Mouse (Mus musculus): ENCODE data around the gene Lsm12. TPM values are rescaled to one million over a fixed set of nuclear protein-coding genes. Genes with fewer than 3 reads are reported as not detected.

Lsm12 gene
- polyA plus RNA-seq, 1 experiment from 2014 or later, result 112 TPM

DNA sequence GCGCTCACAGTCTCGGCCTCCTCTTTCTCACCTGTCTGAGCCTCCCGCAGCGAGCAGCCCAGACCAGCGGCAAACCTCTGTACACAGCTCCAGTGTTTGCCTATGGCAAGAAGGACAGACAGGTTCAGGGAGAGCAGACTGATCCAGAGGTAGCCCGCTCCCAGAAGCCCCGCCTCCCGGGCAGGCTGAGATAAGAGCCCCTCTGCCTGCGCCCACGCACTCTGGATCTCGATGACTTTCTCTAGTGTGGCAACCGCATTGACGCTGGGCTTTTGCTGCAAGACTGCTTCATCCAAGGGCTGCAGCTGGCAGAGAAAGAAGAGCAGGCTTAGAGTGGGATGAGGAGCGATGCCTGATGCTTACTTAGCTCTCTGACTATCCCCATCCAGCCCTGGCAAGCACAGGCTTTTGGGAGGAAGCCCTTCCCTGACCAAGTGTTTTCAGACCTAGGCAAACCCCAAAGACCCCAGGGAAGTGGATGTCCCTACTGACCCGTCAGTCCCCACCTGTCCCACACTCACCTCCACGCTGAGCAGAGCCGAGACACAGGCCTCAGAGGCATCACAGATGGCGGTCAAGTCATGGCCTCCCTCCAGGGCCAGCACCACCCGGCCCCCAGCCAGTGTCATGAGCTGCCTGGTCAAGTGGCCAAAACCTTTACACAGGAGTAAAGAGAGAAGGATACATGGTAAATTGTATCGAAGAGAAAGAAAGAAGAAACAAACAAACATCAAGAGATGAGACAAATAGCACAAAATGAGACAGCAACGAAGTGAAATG, 11.1 kb upstream of the Lsm12 start:
- H3K4me3 ChIP-seq, result no peak overlapping the region
- 87% methylated on average over 21 of the region's 21 CpGs for WGBS
- H3K36me3 ChIP-seq, result peaks cover 88% of the 10 kb centered on the region
- ATAC-seq (ENCODE audit: low read depth), result no peak
- peaks cover 11% of the 10 kb centered on the region for H3K4me1 ChIP-seq (replicated peaks)
- no peak overlapping the region for H3K4me2 ChIP-seq
- no peaks in the 10 kb centered on the region for H3K9me3 ChIP-seq
- no peaks in the 10 kb centered on the region for H3K27me3 ChIP-seq
- H3K27ac ChIP-seq (replicated peaks), result no peak overlapping the region
- H3K9ac ChIP-seq, result no peak overlapping the region

DNA sequence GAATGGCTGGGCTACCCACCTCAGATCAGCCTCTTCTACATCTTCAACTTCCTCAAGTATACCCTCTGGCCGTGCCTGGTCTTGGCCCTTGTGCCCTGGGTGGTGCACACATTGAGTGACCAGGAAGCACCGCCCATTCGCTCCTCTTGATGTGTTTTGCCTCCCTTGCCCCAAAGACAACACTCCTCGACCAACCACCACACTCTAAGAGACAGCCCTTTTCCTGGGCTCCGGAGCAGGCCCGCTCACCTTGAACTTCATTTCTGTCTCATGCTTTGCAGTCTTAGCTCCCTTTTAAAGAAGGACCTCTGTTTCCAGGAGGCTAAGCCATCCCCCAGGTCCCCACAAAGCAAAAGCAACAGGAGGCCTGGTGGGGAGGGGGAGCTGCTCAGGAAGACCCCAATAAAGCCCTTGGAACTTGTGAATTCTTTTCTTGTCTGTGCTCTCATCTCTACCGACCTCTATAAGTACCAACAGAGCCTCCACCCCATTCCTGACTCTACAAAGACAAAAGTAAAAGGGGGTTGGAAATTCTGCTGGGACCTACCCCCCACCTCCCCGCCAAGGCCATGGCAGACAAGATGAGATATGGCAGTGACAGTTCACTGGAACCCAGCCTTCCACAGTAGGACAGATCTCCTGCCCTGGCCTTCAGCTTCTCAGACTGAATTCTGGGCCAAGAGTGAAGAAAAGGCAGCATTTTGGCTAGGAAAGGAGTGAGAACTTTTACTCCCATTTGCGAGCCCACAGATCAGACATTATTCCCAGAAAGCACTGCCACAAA, 8.8 kb upstream of the Lsm12 start:
- no peaks in the 10 kb centered on the region for H3K9me3 ChIP-seq
- H3K4me1 ChIP-seq (replicated peaks), result peaks cover 31% of the 10 kb centered on the region
- no peak overlapping the region for H3K27ac ChIP-seq (replicated peaks)
- H3K4me3 ChIP-seq, result no peak overlapping the region
- ATAC-seq (ENCODE audit: low read depth), result no peak
- H3K36me3 ChIP-seq, result peaks cover 65% of the 10 kb centered on the region
- no peaks in the 10 kb centered on the region for H3K27me3 ChIP-seq
- WGBS, result 78% methylated on average over 9 of the region's 9 CpGs
- no peak overlapping the region for H3K4me2 ChIP-seq
- H3K9ac ChIP-seq, result no peak overlapping the region

DNA sequence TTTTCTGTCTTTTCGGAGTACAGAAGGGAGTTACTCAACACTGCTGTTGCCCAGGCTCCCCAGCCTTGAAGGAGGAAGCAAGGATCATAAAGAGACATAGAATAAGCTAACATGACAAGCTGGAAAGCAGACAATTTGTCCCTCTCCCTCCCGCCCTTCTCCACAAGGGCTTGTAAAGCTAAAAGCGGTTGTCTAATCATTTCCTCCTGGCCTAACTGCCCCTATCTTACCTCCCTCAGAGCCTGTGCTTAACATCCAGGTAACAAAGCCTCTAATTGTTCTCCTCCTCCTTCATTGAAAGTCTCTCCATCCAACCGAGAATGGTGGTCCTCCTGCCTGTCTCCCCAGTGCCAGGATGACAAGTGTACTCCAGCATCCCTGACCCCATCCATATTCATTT, 5.8 kb upstream of the Lsm12 start:
- H3K36me3 ChIP-seq, result peaks cover 35% of the 10 kb centered on the region
- H3K4me1 ChIP-seq (replicated peaks), result peaks cover 34% of the 10 kb centered on the region
- peak overlapping the region; percentile 77 for H3K9ac ChIP-seq
- H3K4me2 ChIP-seq, result peak overlapping the region; percentile 78
- peak overlapping the region; percentile 60 for H3K4me3 ChIP-seq
- H3K27ac ChIP-seq (replicated peaks), result no peak overlapping the region
- ATAC-seq (ENCODE audit: low read depth), result no peak
- no peaks in the 10 kb centered on the region for H3K27me3 ChIP-seq
- H3K9me3 ChIP-seq, result no peaks in the 10 kb centered on the region
- WGBS, result 24% methylated on average over 4 of the region's 4 CpGs

DNA sequence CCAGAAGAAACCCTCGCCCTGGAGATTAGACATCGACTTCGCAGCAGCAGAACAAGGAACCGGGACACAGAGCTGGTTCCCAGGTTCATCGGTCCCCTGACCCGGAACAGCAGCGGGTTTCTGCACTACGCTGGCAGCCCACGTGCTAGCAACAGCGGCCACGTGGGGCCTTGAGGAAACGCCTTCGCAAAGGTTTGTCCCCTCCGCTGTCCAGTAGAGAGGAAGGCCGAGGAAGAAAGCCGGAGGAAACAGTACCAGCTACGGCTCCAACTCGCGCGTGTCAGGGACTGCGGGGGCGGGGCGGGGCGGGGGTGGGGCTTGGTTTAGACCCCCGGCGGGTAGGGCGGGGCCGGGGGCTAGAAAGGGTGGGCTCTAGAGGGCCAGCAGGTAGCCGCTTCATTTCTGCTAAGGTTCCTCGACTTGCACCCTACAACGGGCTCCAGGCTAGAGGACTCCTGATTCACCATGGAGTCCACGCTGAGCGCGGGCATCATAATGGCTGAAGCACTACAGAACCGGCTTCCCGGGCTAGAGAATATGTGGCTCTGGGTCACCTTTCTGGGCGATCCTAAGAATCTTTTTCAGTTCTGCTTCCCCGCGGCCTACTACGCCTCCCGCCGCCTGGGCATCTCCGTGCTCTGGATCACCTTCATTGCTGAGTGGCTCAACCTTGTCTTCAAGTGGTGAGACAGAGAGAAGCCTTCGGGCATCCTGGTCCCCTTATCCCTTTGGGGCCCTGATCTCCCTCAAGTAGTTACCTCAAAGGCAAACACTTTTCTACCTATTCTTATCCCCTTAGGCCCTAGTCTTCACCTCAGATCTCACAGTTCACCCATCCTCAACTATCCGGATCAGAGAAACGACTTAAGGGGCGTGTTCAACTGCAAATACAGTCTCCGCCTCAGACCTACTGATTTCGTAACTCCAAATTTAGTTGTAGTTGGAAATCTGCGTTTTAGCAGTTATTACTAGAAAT, 4.7 kb upstream of the Lsm12 start, which contains the start of gene G6pc3:
G6pc3 (plus strand) TSS at position 160 of the 976 bp plus-strand sequence.
- peak within 1 kb of the TSS; percentile 77 for H3K9ac ChIP-seq
- peak within 1 kb of the TSS; percentile 78 for H3K4me2 ChIP-seq
- peaks cover 36% of the 10 kb centered on the region for H3K4me1 ChIP-seq (replicated peaks)
- no peaks in the 10 kb centered on the region for H3K9me3 ChIP-seq
- H3K27ac ChIP-seq (replicated peaks), result peak within 1 kb of the TSS; percentile 53
- H3K4me3 ChIP-seq, result peak within 1 kb of the TSS; percentile 60
- peak; percentile 73 for ATAC-seq (ENCODE audit: low read depth)
- peaks cover 24% of the 10 kb centered on the region for H3K36me3 ChIP-seq
- no peaks in the 10 kb centered on the region for H3K27me3 ChIP-seq
- 4% methylated on average over 50 of the region's 50 CpGs for WGBS

DNA sequence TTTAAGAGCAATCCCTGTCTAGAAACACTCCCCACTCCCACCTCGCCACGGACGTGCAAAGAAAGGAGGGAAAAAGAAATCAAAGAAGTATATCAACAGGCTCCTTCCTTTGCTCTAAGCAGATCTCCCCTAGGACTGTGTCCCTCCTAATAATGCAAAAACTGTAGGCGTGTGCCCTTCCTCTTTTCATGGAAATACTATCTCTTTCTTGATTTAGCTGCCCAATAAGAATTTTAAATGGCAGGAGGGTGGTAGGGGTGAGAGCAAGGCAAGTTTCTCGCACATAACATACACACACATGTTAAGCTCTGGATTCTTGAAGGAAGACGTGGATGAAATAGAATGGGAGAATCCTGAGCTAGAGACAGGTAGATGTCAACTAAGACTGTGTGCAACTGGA, 3.9 kb upstream of the Lsm12 start:
- H3K27ac ChIP-seq (replicated peaks), result no peak overlapping the region
- peak overlapping the region; percentile 77; the same call in 1 of the 2 replicates for H3K9ac ChIP-seq
- H3K4me3 ChIP-seq, result peak overlapping the region; percentile 60
- WGBS, result 74% methylated on average over 6 of the region's 6 CpGs
- H3K4me1 ChIP-seq (replicated peaks), result peaks cover 32% of the 10 kb centered on the region
- peak overlapping the region; percentile 78 for H3K4me2 ChIP-seq
- peaks cover 16% of the 10 kb centered on the region for H3K36me3 ChIP-seq
- no peaks in the 10 kb centered on the region for H3K27me3 ChIP-seq
- H3K9me3 ChIP-seq, result no peaks in the 10 kb centered on the region
- no peak for ATAC-seq (ENCODE audit: low read depth)

DNA sequence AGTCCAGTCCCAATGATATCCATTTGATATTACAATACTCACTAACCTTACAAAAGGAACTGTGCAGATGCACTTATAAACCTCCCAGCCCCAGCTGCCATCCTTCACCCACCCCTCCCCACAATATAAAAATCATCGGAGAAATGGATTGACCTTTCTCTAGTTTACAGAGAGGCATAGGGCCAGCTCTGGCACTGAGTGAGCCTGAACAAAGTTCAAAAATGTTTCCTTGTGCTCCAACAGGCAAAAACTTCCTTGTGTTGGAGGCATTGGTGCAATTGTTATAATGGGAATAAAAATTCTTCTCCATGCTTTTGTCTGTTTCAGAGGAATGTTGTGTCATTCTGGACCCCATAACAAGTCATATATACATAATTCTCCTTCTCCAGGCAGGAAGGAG, 1.1 kb upstream of the Lsm12 start:
- 0 out of 2 replicates have a peak overlapping the region, but pooled peaks have one; percentile 98 for H3K27ac ChIP-seq (replicated peaks)
- H3K4me1 ChIP-seq (replicated peaks), result peaks cover 42% of the 10 kb centered on the region
- H3K4me2 ChIP-seq, result no peak overlapping the region
- H3K36me3 ChIP-seq, result peaks cover 14% of the 10 kb centered on the region
- H3K9ac ChIP-seq, result no peak overlapping the region
- no peaks in the 10 kb centered on the region for H3K9me3 ChIP-seq
- no peaks in the 10 kb centered on the region for H3K27me3 ChIP-seq
- 93% methylated on average over 1 of the region's 1 CpGs for WGBS
- ATAC-seq (ENCODE audit: low read depth), result no peak
- H3K4me3 ChIP-seq, result no peak overlapping the region

DNA sequence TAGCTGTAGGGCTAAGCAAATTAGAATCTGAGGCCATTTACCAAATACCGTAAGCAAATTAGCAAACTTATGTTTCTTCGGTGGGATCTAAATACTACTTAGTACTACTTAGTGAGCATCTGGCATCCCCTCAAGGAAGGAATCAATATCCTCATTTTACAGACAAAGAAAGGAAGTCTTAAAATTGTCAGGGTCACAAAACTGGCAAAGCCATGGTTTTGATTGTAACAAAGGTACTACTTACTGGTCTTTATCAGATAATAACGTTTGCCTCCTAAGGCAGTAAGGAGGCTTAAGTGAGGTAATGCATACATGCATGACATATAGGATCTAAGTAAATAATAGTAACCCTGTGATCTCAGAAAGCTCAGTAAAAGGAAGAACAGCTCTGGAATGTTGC, 581 bp upstream of the Lsm12 start:
- H3K9ac ChIP-seq, result peak overlapping the region; percentile 92
- 54% methylated on average over 3 of the region's 3 CpGs for WGBS
- peak overlapping the region; percentile 98 for H3K27ac ChIP-seq (replicated peaks)
- peaks cover 19% of the 10 kb centered on the region for H3K36me3 ChIP-seq
- no peaks in the 10 kb centered on the region for H3K27me3 ChIP-seq
- ATAC-seq (ENCODE audit: low read depth), result no peak
- no peaks in the 10 kb centered on the region for H3K9me3 ChIP-seq
- peak overlapping the region; percentile 79 for H3K4me2 ChIP-seq
- peaks cover 42% of the 10 kb centered on the region for H3K4me1 ChIP-seq (replicated peaks)
- H3K4me3 ChIP-seq, result peak overlapping the region; percentile 92

DNA sequence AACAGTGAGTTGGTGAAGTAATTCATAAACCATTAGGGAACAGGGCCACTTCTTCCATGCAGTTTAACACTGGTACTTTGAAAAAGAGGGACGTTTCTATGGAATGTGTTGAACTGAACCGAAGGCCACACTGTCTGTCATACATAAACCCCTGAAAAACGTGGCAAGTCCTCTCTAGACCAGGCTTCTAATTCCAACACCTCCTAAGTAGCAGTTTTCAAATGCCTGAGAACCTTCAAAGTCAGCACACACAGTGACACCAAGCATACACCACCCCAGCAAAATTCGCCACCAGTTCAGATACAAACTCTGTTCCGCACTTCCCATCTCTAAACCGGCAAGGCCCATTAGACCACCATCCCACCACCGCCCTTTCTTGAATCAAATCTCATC, 847 bp downstream of the Lsm12 start:
- peaks cover 23% of the 10 kb centered on the region for H3K36me3 ChIP-seq
- peak overlapping the region; percentile 92 for H3K4me3 ChIP-seq
- H3K27ac ChIP-seq (replicated peaks), result peak overlapping the region; percentile 98
- H3K4me1 ChIP-seq (replicated peaks), result peaks cover 39% of the 10 kb centered on the region
- H3K27me3 ChIP-seq, result no peaks in the 10 kb centered on the region
- peak overlapping the region; percentile 79 for H3K4me2 ChIP-seq
- H3K9ac ChIP-seq, result peak overlapping the region; percentile 92
- ATAC-seq (ENCODE audit: low read depth), result no peak; the same call in 1 of the 2 replicates
- 6% methylated on average over 7 of the region's 7 CpGs for WGBS
- H3K9me3 ChIP-seq, result no peaks in the 10 kb centered on the region

DNA sequence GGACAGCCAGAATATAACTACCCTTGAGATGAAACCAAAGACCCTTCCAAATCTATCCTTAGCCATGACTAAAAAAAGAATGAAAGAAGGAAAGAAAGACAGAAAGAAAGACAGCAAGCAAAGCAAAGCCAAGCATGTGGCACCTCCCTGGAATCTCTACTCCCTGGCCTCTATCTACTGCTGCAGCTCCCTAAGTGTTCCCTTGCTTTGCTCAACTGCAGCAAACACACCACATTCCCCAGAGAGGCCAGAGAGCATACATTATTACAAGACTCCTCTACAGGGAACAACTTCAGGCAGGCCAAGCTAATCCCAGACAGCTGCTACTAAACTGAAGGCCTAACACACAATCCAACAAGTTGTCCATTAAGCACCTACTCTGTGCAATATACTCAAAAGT, 5.3 kb downstream of the Lsm12 start:
- peaks cover 56% of the 10 kb centered on the region for H3K36me3 ChIP-seq
- H3K27me3 ChIP-seq, result no peaks in the 10 kb centered on the region
- H3K9me3 ChIP-seq, result no peaks in the 10 kb centered on the region
- H3K9ac ChIP-seq, result peak overlapping the region; percentile 44
- H3K27ac ChIP-seq (replicated peaks), result no peak overlapping the region
- no peak overlapping the region for H3K4me2 ChIP-seq
- H3K4me3 ChIP-seq, result no peak overlapping the region
- H3K4me1 ChIP-seq (replicated peaks), result peaks cover 29% of the 10 kb centered on the region
- ATAC-seq (ENCODE audit: low read depth), result no peak

DNA sequence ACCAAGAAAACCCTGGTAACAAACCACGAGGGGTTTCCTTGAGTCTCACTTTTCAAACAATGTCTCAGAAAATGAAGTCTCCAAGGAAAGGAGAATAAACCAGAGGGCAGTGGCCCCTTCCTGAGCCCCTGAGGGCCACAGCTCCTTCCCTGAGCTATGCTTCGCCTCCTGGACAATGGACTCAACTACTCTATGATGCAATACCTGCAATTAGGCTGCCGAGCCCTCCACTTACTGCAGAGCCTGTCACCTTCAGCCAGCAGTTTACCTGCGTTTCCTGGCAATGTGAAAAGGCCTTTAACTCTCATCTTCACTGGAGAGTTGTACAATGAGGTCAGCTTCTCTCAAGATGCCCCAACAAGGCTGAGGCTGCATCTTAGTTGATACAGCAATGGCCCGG, 16.4 kb downstream of the Lsm12 start:
- H3K9me3 ChIP-seq, result no peaks in the 10 kb centered on the region
- no peaks in the 10 kb centered on the region for H3K4me1 ChIP-seq (replicated peaks)
- H3K9ac ChIP-seq, result no peak overlapping the region
- H3K4me3 ChIP-seq, result no peak overlapping the region
- no peak overlapping the region for H3K27ac ChIP-seq (replicated peaks)
- H3K4me2 ChIP-seq, result no peak overlapping the region
- ATAC-seq (ENCODE audit: low read depth), result no peak
- no peaks in the 10 kb centered on the region for H3K27me3 ChIP-seq
- peaks cover 64% of the 10 kb centered on the region for H3K36me3 ChIP-seq
- 86% methylated on average over 5 of the region's 5 CpGs for WGBS

DNA sequence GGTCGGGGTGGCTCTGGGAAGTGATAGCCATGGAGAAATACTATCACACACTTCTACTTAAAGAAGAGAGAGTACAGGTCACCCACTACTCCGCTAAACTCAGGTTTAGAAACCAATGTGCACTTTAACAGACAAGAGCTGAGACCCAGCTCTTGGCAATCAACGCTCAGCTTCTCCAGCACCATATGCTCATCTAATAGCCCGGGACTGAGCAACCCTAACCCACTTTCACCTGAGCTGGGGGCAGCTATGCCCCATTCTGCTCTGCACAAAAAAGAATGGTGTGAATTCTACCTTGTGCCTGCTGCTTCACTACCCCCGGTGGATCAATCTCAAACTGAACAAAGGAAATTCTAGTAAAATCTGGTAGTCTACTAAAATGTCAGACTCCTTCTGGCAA, 17.6 kb downstream of the Lsm12 start:
- no peaks in the 10 kb centered on the region for H3K27me3 ChIP-seq
- no peak for ATAC-seq (ENCODE audit: low read depth)
- H3K9me3 ChIP-seq, result no peaks in the 10 kb centered on the region
- H3K36me3 ChIP-seq, result peaks cover 72% of the 10 kb centered on the region
- H3K4me1 ChIP-seq (replicated peaks), result no peaks in the 10 kb centered on the region
- H3K9ac ChIP-seq, result no peak overlapping the region
- no peak overlapping the region for H3K4me3 ChIP-seq
- 91% methylated on average over 5 of the region's 5 CpGs for WGBS
- H3K27ac ChIP-seq (replicated peaks), result no peak overlapping the region
- H3K4me2 ChIP-seq, result no peak overlapping the region

All from neural tube, embryonic 13.5 days (tissue).